Comparison of ENCODE assay signal across 24 mouse cellular contexts in the genomic region with DNA sequence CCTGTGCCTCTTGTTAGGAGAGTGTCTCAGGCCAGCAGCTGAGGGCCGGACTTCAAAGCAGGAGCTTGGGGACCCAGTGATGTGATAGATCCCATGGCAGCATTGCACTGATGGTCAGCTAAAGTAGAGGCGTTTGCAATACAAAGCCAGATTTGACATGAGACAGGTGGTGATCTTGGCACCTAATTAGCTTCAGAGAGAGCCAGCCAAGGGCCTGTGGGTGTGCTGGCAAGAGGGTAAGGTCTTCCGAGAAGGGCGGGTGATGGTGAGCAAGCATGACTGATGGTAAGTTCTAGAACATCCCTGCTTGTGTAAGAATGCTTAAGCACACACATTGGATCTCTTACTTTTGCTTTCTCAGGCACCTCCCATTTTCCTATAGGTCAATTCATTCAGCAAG. TPM values are rescaled to one million over a fixed set of nuclear protein-coding genes. Genes with fewer than 3 reads are reported as not detected.
DNase-seq lines count a peak whose midpoint lies in the region; ATAC-seq lines count a peak whose summit lies in the region.
"Had no signal": no experiment of that assay in that cellular context is flagged by ENCODE, and none has a peak within 500 bp of the region (broad histone marks: within the 10 kb centered on the region; RNA-seq: fewer than 3 reads in every experiment).

No protein-coding gene starts in this region.

- H3K36me3 ChIP-seq in midbrain, embryonic 11.5 days (ENCODE audit: control insufficient read depth, insufficient read depth, low read length), result no peaks in the 10 kb centered on the region
- H3K36me3 ChIP-seq in midbrain, embryonic 13.5 days, result no peaks in the 10 kb centered on the region
- H3K36me3 ChIP-seq: embryonic facial prominence, embryonic 10.5 days; heart, embryonic 15.5 days; limb, embryonic 13.5 days; liver, embryonic 13.5 days; midbrain, embryonic 12.5 days; neural tube, embryonic 12.5 days; stomach, embryonic 15.5 days had no signal

- H3K9me3 ChIP-seq in midbrain, embryonic 11.5 days (ENCODE audit: control insufficient read depth, low read length), result no peaks in the 10 kb centered on the region
- H3K9me3 ChIP-seq in midbrain, embryonic 13.5 days, result no peaks in the 10 kb centered on the region
- H3K9me3 ChIP-seq: embryonic facial prominence, embryonic 10.5 days; heart, embryonic 15.5 days; limb, embryonic 13.5 days; liver, embryonic 13.5 days; midbrain, embryonic 12.5 days; neural tube, embryonic 12.5 days; stomach, embryonic 15.5 days had no signal

- DNase-seq in midbrain, embryonic 11.5 days (ENCODE audit: low spot score, missing footprints), result peak; percentile 33
- DNase-seq in cerebellum, adult 18-20 months, result peak; percentile 72 to 76
- peak; percentile 93 to 97 for DNase-seq in cerebellum, postnatal 14 days
- DNase-seq in lung, postnatal 36 days, result peak; percentile 23
- no peak for DNase-seq in kidney, postnatal 25 days
- no peak for DNase-seq in B cell, adult 2 months
- DNase-seq: adrenal gland, adult 2 months; forebrain, postnatal 0 days; gastrocnemius, postnatal 25 days; heart, postnatal 36 days; kidney, adult 9 months; kidney, postnatal 14 days; layer of hippocampus, postnatal 36 days; liver, embryonic 13.5 days; lung, embryonic 14.5 days; thymus, postnatal 36 days had no signal

- no peaks in the 10 kb centered on the region for H3K4me1 ChIP-seq in midbrain, embryonic 11.5 days (ENCODE audit: control insufficient read depth, insufficient read depth, low read length)
- no peaks in the 10 kb centered on the region for H3K4me1 ChIP-seq in midbrain, embryonic 13.5 days (replicated peaks)
- H3K4me1 ChIP-seq: embryonic facial prominence, embryonic 10.5 days; heart, embryonic 15.5 days; limb, embryonic 13.5 days; liver, embryonic 13.5 days; midbrain, embryonic 12.5 days; neural tube, embryonic 12.5 days; stomach, embryonic 15.5 days had no signal

- H3K27ac ChIP-seq in midbrain, embryonic 11.5 days (ENCODE audit: low read depth, low read length), result no peak overlapping the region
- no peak overlapping the region for H3K27ac ChIP-seq in midbrain, embryonic 13.5 days
- H3K27ac ChIP-seq: embryonic facial prominence, embryonic 10.5 days; heart, embryonic 15.5 days; hindbrain, embryonic 14.5 days; limb, embryonic 13.5 days; liver, embryonic 13.5 days; midbrain, embryonic 12.5 days; neural tube, embryonic 12.5 days; stomach, embryonic 15.5 days had no signal

- H3K9ac ChIP-seq in midbrain, embryonic 11.5 days (ENCODE audit: low read length), result no peak overlapping the region
- no peak overlapping the region for H3K9ac ChIP-seq in midbrain, embryonic 13.5 days (replicated peaks)
- H3K9ac ChIP-seq: forebrain, postnatal 0 days; heart, embryonic 15.5 days; hindbrain, embryonic 14.5 days; limb, embryonic 13.5 days; liver, embryonic 13.5 days; lung, embryonic 14.5 days; midbrain, embryonic 12.5 days; neural tube, embryonic 12.5 days; stomach, embryonic 15.5 days had no signal

- no peak overlapping the region for H3K4me2 ChIP-seq in midbrain, embryonic 11.5 days
- no peak overlapping the region for H3K4me2 ChIP-seq in midbrain, embryonic 13.5 days (replicated peaks)
- H3K4me2 ChIP-seq: heart, embryonic 15.5 days; hindbrain, embryonic 14.5 days; limb, embryonic 13.5 days; liver, embryonic 13.5 days; lung, embryonic 14.5 days; midbrain, embryonic 12.5 days; neural tube, embryonic 12.5 days; stomach, embryonic 15.5 days had no signal

- ATAC-seq in midbrain, embryonic 11.5 days (ENCODE audit: low FRiP score), result no peak
- no peak for ATAC-seq in midbrain, embryonic 13.5 days
- ATAC-seq: forebrain, postnatal 0 days had no signal

- WGBS in midbrain, embryonic 11.5 days, result 91% methylated on average over 4 of the region's 4 CpGs
- WGBS in midbrain, embryonic 13.5 days, result 95% methylated on average over 4 of the region's 4 CpGs

- H3K27me3 ChIP-seq in midbrain, embryonic 11.5 days (ENCODE audit: control insufficient read depth, insufficient read depth, low read length), result no peaks in the 10 kb centered on the region
- H3K27me3 ChIP-seq in midbrain, embryonic 13.5 days, result no peaks in the 10 kb centered on the region
- H3K27me3 ChIP-seq: heart, embryonic 15.5 days; limb, embryonic 13.5 days; liver, embryonic 13.5 days; midbrain, embryonic 12.5 days; neural tube, embryonic 12.5 days; stomach, embryonic 15.5 days had no signal

- no peak overlapping the region for H3K4me3 ChIP-seq in midbrain, embryonic 11.5 days (ENCODE audit: low read depth, low read length)
- H3K4me3 ChIP-seq in midbrain, embryonic 13.5 days (replicated peaks), result no peak overlapping the region
- H3K4me3 ChIP-seq: embryonic facial prominence, embryonic 10.5 days; heart, embryonic 15.5 days; limb, embryonic 13.5 days; liver, embryonic 13.5 days; midbrain, embryonic 12.5 days; neural tube, embryonic 12.5 days; stomach, embryonic 15.5 days had no signal

RNA-seq across cellular contexts. Expression of a gene that starts 37.1 kb away (rescaled TPM):
- 80.7 and 100 TPM in 2 replicates for polyA plus RNA-seq in midbrain, embryonic 11.5 days (2014; fragmentation: Nextera tagmentation; extraction: Ambion mirVana)
- 60.2 and 77.5 TPM in 2 replicates for polyA plus RNA-seq in midbrain, embryonic 13.5 days (2015; fragmentation: Nextera tagmentation; extraction: Ambion mirVana)

Comparison
In these comparisons a context has a peak if more than half of its experiments do, and no peak if none do; other contexts are left out.
1. DNase-seq: peak in midbrain, embryonic 11.5 days (single experiment), cerebellum, adult 18-20 months (2 of 2), cerebellum, postnatal 14 days (2 of 2) and lung, postnatal 36 days (single experiment); none in kidney, postnatal 25 days (0 of 2) and B cell, adult 2 months (0 of 2).